Mouse (Mus musculus): ENCODE measurements around the gene Vipr1.

Vipr1 gene

DNA sequence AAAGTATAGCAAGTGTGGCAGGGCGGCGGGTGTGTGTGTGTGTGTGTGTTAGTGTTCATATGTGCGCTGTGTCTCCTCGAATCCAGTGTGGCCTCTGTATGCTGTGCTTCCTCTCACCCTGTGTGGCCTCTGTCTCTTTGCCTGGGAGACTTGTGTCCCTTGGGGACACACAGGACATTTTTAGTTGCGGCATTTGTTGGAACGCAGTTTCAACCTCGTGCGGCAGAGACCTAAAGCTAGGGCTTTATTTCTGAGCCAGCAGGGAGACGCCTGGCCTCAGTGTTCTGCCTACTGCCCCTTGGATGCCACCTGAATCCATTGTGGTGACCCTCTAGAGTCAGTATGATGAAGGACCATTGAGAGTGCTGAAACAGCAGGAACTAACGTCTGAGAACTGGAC lies 9.6 kb upstream of the Vipr1 start:
- DNase-seq (ENCODE audit: inconsistent age in 2 of 2, low spot score in 1 of 2): no peak

DNA sequence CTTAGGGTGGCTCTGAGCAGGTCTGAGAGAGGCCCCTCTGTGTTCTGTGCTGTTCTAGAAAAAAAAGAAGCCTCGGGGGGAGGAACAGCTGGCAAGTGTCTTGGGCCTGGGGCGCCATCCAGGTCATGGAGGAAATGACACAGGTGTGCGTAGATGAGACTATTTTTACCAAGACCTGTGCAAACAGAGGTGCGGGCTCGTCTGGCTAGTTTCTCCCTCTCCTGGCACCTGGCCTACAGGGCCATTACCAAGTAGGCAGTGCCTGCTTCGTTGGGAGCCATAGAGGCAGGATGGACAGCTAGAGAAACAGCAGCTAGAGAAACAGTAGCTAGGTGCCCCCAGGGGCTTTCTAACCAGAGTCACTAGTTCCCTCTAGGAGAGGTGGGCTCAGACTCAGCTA lies 9.2 kb upstream of the Vipr1 start:
- no peak for DNase-seq (ENCODE audit: inconsistent age in 2 of 2, low spot score in 1 of 2)

DNA sequence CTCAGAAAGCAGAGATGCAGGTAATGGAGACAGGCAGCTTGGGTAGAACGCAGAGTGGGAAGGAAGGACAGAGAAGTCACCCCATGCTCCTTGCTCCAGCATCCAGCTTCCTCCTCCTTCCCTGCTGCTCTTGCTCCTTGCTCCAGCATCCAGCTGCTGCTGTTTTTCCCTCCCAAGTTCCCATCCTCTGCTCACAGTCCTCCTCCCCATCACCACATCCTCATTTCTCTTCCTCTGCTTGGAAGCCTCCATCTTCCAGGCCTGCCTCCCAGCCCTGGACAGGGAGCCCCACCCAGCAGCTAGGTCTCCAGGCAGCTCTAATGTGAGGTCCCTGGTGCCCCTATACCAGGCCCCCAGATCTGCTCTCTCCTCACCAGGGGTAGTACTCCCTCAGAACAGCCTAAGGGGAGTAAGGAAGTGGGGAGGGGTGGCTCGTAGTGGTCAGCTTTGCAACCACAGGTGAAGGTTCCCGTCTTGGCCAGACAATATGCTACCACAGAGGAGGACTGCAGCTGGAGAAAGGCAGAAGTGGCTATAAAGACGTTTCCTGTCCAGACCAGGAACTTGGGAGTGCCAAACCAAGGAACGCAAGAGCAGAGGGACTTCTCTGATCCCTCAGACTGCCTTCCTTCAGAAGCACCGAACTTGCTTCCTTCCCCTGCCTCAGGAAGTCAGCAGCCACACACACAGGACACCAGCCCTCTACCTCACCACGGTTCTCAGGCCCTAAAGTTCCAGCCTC lies 6.5 kb upstream of the Vipr1 start:
- DNase-seq (ENCODE audit: inconsistent age in 2 of 2, low spot score in 1 of 2): peak in 1 of 2 experiments; percentile 39

DNA sequence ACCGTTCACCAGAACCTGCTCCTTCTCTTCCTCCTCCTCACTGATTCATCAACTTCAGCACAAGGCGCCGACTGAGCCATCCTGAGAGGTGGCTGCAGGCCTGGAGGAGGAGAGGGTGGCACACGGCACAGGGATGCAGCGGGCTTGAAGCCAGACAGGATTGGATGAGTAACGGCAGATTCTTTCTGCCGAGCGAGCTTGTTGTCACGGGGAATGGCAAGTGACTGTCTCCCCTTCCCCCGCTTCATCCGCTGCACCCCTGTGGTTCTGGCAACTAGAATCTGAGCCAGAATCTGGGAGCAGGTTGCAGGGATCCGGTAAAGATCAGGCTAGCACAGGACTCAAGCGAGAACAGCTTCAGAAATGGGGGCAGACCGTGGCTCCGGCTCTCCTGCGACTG lies 2.7 kb upstream of the Vipr1 start:
- DNase-seq (ENCODE audit: inconsistent age in 2 of 2, low spot score in 1 of 2): peak in 1 of 2 experiments; percentile 33

DNA sequence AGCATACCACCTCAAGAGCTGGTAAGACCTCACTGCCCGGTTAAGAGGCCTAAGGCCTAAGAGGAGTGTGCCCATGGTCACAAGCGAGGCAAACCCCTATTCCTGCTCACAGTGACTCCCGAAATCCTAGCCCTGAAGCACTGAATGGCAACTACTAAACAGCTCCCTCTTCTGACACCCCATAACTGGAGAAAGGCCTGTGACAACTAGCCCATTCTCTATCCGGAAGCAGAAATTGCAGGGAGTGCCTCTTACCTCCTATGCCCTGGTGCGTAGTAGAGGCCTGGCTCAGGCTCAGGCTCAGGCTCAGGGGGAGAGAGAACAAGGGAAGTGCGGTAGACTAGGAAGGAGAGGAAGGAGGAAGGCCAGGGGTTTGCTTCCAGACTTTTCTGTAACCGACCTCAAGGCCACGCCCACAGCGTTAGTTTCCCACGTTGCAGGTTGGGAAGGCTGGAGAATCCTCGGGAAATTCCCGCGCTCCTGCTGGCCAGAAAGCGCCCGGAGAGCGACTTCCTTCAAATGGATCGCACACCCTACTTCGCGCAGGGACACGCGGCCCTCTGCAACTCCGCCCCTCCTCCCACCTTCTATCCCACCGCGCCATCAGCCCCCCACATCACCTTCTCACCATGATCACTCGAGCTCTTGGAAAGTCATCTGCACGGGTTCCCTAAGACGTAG lies 1.1 kb upstream of the Vipr1 start:
- peak in 1 of 2 experiments; percentile 10 for DNase-seq (ENCODE audit: inconsistent age in 2 of 2, low spot score in 1 of 2)

DNA sequence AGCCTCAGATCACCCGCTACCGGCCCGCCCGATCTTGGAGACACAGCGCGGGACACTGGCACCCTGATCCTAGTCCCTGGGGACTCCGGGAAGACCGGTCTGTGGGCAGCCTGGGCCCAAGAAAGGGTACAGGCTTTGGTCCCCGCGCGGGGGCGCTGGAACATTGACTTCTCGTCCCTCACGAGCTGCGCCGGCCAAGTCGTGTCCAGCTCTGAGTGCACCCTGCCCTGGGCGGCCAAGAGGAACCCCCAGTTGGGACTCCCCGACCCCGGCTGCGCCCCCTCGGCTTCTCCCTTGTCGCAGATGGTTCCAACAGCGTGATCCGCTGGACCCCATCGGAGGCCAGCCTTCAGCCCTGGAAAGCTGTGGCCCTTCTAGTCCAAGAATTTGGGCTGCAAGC lies 515 bp upstream of the Vipr1 start, which contains the start of gene Lyzl4:
Lyzl4 (minus strand) TSS at position 96 of the 400 bp plus-strand sequence.
- peak; percentile 77 to 93 for DNase-seq (ENCODE audit: inconsistent age in 2 of 2, low spot score in 1 of 2)

DNA sequence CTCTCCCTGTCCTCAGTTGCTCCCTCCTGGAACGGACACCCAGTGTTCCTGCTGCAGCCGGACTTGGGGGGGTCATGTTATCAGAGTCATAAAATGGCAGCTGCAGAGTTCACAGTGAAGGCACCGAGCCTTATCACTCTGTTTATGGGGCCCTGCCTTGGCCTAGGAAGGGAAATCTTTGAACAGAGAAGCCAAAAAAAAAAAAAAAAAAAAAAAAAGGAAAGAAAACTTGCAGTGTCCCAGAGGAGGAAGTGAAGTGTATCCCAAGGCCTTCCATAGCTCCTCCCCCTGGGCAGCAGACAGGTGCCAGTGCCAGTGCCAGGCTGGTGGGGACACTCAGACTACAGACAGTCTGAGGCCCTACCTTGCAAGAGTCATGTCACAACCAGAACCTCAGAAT lies 2.3 kb downstream of the Vipr1 start:
- DNase-seq (ENCODE audit: inconsistent age in 2 of 2, low spot score in 1 of 2): no peak

DNA sequence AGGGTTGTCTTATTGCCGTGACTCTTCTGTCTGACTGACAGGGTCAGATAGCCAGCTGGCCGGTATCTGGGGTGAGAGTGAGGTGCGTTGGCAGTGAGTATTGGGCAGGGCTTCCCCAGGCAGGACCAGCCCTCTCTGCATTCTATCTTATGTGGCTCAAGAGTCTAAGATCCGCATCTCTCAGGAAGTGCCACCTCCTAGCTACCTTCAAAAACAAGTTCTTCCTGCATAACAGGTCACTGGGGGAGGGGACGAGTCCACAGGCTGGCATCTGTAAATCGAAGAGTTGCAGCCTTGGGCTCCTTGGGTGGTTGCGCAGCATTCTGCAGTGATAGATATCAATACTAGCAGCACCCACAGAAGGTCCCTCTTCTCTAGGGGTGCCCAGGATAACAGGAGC lies 4.5 kb downstream of the Vipr1 start:
- no peak for DNase-seq (ENCODE audit: inconsistent age in 2 of 2, low spot score in 1 of 2)

DNA sequence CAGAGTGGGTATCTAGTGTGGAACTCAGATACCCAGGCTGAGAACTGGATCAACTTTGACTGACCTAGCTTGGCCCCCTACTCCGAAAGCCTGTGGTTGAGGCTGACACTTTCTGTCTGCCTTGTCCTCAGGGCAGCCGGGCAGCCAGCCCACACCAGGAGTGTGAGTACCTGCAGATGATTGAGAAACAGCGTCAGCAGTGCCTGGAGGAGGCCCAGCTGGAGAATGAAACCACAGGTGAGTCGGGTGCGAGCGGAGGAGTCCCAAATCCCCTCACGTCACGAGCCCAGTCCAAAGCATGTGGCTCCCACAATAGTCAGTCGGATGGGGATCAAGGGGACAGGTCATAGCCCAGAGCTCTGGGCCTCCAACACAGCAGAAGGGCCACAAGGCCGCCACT lies 11.2 kb downstream of the Vipr1 start:
- DNase-seq (ENCODE audit: inconsistent age in 2 of 2, low spot score in 1 of 2): no peak

DNA sequence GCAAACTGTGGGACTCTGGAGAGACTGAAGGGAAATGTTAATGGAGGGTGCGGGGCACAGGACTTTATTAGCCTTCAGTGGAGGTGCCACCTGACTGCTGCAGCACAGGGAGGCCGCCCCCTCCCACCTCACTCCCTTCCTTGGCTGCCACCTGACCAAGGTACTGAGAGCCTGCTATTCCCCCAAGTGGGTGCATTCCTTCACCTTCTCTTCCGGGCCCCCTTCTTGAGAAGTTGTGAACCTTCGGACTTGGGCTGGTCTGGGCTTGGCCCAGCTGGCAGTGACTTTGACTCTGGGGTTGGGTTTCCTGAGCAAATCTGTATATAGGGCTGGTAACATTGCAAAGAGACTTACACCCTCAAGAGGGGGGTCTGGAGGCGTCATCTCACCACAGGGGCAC lies 13.8 kb downstream of the Vipr1 start:
- DNase-seq (ENCODE audit: inconsistent age in 2 of 2, low spot score in 1 of 2): no peak

DNA sequence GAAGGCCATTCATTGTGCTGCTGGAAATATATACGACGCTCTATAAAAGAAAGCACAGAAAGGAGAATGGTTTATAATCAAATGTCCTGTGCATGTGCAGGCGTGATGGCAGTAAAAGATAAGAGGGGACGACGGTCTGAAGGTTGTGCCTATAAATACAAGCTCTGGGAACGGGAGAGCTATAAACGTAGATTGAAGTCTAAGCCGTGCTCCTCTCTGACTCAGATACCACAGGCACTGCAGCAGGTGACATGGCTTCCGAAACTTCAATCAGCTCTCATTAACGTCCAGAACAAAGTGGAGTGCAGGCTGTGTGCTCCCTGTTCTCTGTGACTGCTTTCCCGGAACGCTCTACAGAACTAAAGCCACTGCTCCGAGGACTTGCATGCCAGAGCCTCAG lies 14.6 kb downstream of the Vipr1 start:
- DNase-seq (ENCODE audit: inconsistent age in 2 of 2, low spot score in 1 of 2): no peak

DNA sequence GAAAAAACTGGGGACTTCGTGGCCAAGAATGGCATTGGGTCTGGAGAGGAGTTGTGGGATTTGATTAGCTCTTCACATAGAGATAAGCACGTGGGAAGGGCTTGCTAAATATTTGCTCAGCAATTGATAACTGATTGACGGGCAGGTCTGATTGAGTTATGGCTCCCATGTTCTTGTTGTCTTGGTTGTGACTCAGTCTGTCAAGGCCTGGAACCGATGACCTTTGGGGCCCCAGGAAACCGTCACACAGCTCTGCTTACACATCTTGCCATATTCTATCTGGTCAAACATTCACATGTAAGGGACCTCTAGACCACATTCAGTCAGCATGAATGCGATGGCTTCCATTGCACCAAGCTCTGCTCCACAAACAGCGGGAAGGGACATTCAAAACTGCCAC lies 15.7 kb downstream of the Vipr1 start:
- no peak for DNase-seq (ENCODE audit: inconsistent age in 2 of 2, low spot score in 1 of 2)

DNA sequence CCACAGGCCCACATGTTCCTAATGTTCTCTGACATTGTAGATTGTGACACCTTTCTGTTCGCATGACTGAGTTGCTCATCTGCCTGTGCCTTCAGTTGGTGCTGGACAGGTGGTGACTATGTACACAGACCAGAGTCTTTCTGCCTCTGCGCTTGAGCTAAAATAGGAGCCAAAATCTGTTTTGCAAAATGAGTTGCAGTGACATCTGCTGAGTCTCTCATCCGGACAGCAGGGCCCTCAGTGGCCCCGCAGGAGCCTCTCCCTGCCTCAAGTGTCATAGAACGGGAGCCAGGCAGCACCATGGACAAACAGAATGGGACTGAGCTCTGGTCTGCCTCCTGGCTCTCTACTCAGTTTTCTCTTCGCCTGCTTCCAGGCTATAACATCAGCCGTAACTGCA lies 17.3 kb downstream of the Vipr1 start:
- no peak for DNase-seq (ENCODE audit: inconsistent age in 2 of 2, low spot score in 1 of 2)

DNA sequence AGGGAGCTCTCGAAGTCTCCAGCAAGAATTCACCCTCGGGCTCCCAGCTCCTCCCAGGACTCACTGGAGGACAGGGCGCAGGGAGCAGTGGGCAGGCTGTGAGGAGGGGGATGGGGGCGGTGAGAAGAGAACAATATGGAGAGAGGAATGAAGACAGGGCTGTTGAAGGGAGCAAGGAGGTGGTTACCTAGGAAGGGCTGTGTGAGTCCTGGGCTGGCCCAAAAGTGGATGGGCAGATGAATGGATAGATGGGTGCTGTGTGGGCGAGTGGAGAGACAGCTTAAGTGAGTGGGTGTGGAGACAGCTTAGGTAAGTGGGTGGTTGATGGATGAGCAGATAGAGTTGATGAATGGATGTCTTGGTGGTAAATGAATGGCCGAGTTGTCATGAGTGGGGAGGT lies 21.0 kb downstream of the Vipr1 start:
- no peak for DNase-seq (ENCODE audit: inconsistent age in 2 of 2, low spot score in 1 of 2)

DNA sequence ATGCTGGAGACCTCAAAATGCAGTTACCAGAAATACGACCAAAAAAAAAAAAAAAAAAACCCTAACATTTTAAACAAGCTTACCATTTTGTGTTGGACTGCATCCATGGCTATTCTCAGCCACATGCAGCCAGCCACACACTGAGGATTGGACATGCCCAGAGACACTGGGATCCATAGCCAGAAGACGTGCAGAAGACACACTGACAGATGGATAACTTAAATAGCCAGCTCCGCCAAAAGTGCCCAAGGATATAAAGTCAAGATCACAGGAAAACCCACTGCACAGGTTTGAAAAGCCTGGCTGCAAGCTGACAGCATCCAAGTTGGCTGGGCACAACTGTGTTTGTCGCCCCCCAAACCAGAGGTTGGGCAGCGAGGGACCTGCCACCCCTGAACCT lies 21.6 kb downstream of the Vipr1 start:
- no peak for DNase-seq (ENCODE audit: inconsistent age in 2 of 2, low spot score in 1 of 2)

DNA sequence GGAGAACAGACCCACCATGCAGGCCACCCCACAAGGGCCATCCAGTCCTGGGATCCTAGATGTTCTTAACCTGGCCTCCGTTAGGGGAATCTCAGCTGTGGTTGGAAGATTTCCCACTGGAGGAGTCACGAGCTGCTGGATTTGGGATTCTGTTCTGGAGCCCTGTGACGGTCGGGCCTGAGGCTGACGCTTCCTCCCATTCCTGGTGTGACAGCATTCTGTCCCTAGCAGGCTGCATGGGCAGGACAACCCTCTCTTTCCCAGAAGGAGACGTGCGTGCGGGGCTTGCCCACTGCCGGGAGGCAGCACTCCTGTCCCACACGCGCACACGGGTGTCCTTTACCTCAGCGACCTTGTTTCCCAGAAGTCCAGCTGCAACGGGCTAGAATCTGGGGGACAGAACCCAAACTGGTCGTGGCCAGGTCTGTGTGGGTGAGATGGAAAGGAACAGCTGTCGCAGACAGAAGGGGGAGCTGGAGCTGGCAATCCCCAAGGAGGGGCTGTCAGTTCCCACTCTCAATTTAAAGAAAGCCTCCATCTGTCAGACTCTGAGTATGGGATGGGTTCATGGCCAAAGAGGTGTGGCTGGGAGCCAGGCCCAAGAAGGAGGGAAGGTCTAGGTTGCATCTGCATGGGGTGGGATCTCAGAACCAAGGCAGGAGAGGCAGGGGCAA lies 24.6 kb downstream of the Vipr1 start:
- DNase-seq (ENCODE audit: inconsistent age in 2 of 2, low spot score in 1 of 2): no peak

DNA sequence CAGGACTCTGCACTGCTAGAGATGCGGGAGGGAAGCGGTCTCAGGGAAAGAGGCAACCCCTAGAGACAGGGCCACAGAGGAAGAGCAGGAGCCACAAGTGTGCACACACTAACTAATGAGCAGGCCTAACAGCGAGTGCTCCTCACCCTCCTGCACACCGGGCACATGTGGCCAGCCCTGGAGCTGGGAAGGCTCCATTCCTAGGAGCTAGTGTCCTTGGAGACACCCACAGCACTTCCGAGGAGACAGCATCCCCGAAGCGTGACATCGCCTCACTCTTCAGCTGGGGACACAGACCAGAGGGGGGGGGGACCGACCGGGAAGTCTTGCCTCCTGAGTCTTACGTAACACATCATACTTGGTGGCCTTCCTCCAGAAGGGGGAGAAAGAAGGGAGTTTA lies 25.3 kb downstream of the Vipr1 start:
- DNase-seq (ENCODE audit: inconsistent age in 2 of 2, low spot score in 1 of 2): no peak

DNA sequence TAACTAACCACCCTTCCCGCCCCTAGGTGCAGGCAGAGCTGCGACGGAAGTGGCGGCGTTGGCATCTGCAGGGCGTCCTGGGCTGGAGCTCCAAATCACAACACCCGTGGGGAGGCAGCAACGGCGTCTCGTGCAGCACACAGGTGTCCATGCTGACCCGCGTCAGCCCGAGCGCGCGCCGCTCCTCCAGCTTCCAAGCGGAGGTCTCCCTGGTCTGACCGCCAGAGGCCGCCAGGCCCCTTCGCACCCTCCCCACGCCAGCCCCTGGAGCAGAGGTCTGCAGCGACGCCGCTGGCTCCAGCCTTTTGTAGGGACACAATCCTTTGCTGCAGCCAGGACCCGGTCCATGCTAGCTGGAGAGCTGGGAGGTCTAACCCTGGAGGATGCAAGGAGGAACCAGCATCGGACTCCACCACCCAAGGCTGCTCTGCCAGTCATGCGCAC lies 26.9 kb downstream of the Vipr1 start:
- DNase-seq (ENCODE audit: inconsistent age in 2 of 2, low spot score in 1 of 2): peak; percentile 42 to 72

DNA sequence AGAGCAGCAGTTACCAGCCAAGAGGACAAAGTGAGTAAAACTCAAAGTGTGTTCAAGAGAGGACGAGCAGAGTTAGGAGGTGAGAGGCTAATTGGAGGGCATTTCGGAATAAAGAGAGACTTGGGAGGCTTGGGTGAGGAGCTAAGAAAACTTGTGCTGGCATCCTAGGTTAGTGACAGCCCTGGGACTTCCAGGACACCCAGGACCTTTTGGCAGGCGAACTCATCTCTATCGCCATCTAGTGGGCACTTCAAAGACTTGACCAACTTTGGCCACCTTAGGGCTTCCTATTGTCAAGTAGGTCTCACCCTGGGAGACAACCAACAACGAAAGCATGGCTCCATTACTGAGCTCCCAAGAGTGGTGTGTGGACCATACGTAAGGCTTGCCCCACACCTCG lies 28.8 kb downstream of the Vipr1 start:
- DNase-seq (ENCODE audit: inconsistent age in 2 of 2, low spot score in 1 of 2): peak; percentile 44 to 84

DNA sequence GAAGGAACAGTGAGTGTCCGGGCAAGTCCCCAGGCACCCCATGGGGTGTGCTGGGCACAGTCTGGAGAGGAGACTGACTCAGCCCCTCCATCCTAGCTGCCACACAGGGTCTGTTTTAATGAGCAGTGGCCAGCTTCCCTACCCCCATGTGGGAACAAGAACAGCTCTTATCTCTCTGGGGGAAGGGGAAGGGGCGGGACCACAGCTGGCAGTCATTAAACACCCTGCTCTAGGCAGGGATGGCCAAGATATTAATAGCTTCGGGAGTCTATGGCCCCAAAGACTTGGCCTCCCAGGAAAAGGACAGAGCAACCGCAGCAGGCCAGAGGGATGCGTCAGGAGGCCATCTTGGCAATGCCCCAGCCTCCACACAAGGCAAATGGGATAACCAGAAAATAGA lies 29.8 kb downstream of the Vipr1 start:
- DNase-seq (ENCODE audit: inconsistent age in 2 of 2, low spot score in 1 of 2): no peak

DNA sequence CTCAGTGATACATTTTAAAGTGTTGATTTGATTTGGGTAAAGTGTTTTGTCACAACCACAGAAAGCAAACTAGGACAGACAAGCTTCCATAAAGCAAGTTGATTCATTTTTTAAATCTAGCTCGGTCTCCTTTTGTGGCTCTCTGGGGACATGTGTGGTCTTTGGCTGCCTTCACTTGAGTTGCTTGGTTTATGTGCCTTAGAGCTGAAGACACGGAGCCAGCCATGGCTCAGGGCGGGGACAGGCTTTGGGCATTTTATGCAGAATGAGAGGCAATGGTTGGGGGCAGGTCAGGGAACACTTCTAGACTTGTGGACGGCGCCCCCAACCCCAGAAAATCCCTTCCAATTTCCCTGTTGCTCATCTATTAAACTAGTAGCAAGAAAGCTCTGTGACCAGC lies 31.2 kb downstream of the Vipr1 start:
- DNase-seq (ENCODE audit: inconsistent age in 2 of 2, low spot score in 1 of 2): no peak

DNA sequence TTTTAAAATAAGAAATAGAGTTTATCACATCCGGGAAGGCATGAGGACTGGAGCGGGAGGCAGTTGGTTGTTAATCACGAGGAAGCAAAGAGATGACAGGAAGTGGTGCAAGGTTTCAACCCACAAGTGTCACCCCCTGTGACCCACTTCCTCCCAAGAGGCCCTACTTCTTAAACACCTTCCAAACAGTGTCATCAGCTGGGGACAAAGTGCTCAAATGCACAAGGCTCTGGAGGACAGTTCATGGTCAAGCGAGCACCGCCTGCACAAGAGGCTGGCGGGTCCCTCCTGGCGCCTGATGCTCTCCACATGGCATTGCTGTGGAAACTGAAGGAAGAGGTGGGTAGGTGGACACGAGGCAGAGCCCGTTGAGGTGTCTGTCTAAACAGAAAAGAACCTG lies 32.5 kb downstream of the Vipr1 start:
- DNase-seq (ENCODE audit: inconsistent age in 2 of 2, low spot score in 1 of 2): peak in 1 of 2 experiments; percentile 40

Measured in adrenal gland, adult (tissue).